Mouse (Mus musculus): Measurements from ENCODE around the gene Yipf3. TPM values are rescaled to one million over a fixed set of nuclear protein-coding genes. Genes with fewer than 3 reads are reported as not detected.

Yipf3 gene
- polyA plus RNA-seq, 1 experiment from 2014 or later: 78.4 TPM

- Histone ChIP-seq H3K4me2 (ENCODE audit: low read depth, low read length) (no peak overlapping the region), H3K9ac (ENCODE audit: low read length) (no peak overlapping the region), H3K4me1 (ENCODE audit: control insufficient read depth, insufficient read depth, low read length) (peaks cover 3% of the 10 kb centered on the region; the same call in 1 of the 2 replicates), H3K27me3 (ENCODE audit: control insufficient read depth, insufficient read depth, low read length) (0 out of 2 replicates have a peak, but pooled peaks cover 2% of the 10 kb centered on the region), H3K4me3 (ENCODE audit: low read length) (no peak overlapping the region), H3K36me3 (ENCODE audit: control insufficient read depth, insufficient read depth) (peaks cover 46% of the 10 kb centered on the region), H3K27ac (ENCODE audit: low read length) (no peak overlapping the region), H3K9me3 (replicated peaks; ENCODE audit: control insufficient read depth, low read length) (no peaks in the 10 kb centered on the region)
- no peak for ATAC-seq (replicated peaks; ENCODE audit: extremely low read depth, insufficient read depth, low FRiP score)
- 86% methylated on average over 6 of the region's 6 CpGs for WGBS
Observed at GRCm38 (mm10) chr17:46237079-46237478, 10.8 kb upstream of the Yipf3 start.

- 64% methylated on average over 5 of the region's 5 CpGs for WGBS
- H3K9ac ChIP-seq (ENCODE audit: low read length): no peak overlapping the region
- H3K9me3 ChIP-seq (replicated peaks; ENCODE audit: control insufficient read depth, low read length): no peaks in the 10 kb centered on the region
- 0 out of 2 replicates have a peak, but pooled peaks cover 2% of the 10 kb centered on the region for H3K27me3 ChIP-seq (ENCODE audit: control insufficient read depth, insufficient read depth, low read length)
- H3K4me1 ChIP-seq (ENCODE audit: control insufficient read depth, insufficient read depth, low read length): peaks cover 3% of the 10 kb centered on the region; the same call in 1 of the 2 replicates
- H3K4me3 ChIP-seq (ENCODE audit: low read length): no peak overlapping the region
- peaks cover 50% of the 10 kb centered on the region for H3K36me3 ChIP-seq (ENCODE audit: control insufficient read depth, insufficient read depth)
- H3K27ac ChIP-seq (ENCODE audit: low read length): no peak overlapping the region
- H3K4me2 ChIP-seq (ENCODE audit: low read depth, low read length): no peak overlapping the region
- no peak for ATAC-seq (replicated peaks; ENCODE audit: extremely low read depth, insufficient read depth, low FRiP score)
Observed at GRCm38 (mm10) chr17:46237480-46237879, 10.4 kb upstream of the Yipf3 start.

- no peak overlapping the region for H3K4me2 ChIP-seq (ENCODE audit: low read depth, low read length)
- no peaks in the 10 kb centered on the region for H3K9me3 ChIP-seq (replicated peaks; ENCODE audit: control insufficient read depth, low read length)
- peaks cover 54% of the 10 kb centered on the region for H3K36me3 ChIP-seq (ENCODE audit: control insufficient read depth, insufficient read depth)
- WGBS: 45% methylated on average over 15 of the region's 15 CpGs
- 0 out of 2 replicates have a peak overlapping the region, but pooled peaks have one; percentile 21 for H3K27ac ChIP-seq (ENCODE audit: low read length)
- H3K4me1 ChIP-seq (ENCODE audit: control insufficient read depth, insufficient read depth, low read length): peaks cover 3% of the 10 kb centered on the region; the same call in 1 of the 2 replicates
- H3K27me3 ChIP-seq (ENCODE audit: control insufficient read depth, insufficient read depth, low read length): 0 out of 2 replicates have a peak, but pooled peaks cover 2% of the 10 kb centered on the region
- H3K4me3 ChIP-seq (ENCODE audit: low read length): no peak overlapping the region
- peak; percentile 68 for ATAC-seq (replicated peaks; ENCODE audit: extremely low read depth, insufficient read depth, low FRiP score)
- no peak overlapping the region for H3K9ac ChIP-seq (ENCODE audit: low read length)
Observed at GRCm38 (mm10) chr17:46239516-46240114, 8.3 kb upstream of the Yipf3 start.

- 60% methylated on average over 11 of the region's 11 CpGs for WGBS
- no peak for ATAC-seq (replicated peaks; ENCODE audit: extremely low read depth, insufficient read depth, low FRiP score)
Observed at GRCm38 (mm10) chr17:46241471-46241870, 6.4 kb upstream of the Yipf3 start.

GRCm38 (mm10) chr17:46242274-46242673, 5.6 kb upstream of the Yipf3 start:
- Histone ChIP-seq H3K4me1 (ENCODE audit: control insufficient read depth, insufficient read depth, low read length) (peaks cover 11% of the 10 kb centered on the region), H3K9me3 (replicated peaks; ENCODE audit: control insufficient read depth, low read length) (no peaks in the 10 kb centered on the region), H3K27me3 (ENCODE audit: control insufficient read depth, insufficient read depth, low read length) (no peaks in the 10 kb centered on the region), H3K4me2 (ENCODE audit: low read depth, low read length) (no peak overlapping the region), H3K9ac (ENCODE audit: low read length) (no peak overlapping the region), H3K27ac (ENCODE audit: low read length) (no peak overlapping the region), H3K36me3 (ENCODE audit: control insufficient read depth, insufficient read depth) (peaks cover 52% of the 10 kb centered on the region), H3K4me3 (ENCODE audit: low read length) (no peak overlapping the region)
- 84% methylated on average over 13 of the region's 13 CpGs for WGBS
- no peak for ATAC-seq (replicated peaks; ENCODE audit: extremely low read depth, insufficient read depth, low FRiP score)

More at GRCm38 (mm10) chr17:46241471-46241870, 6.4 kb upstream of the Yipf3 start:
- Histone ChIP-seq H3K27ac (ENCODE audit: low read length) (no peak overlapping the region), H3K36me3 (ENCODE audit: control insufficient read depth, insufficient read depth) (peaks cover 58% of the 10 kb centered on the region), H3K9me3 (replicated peaks; ENCODE audit: control insufficient read depth, low read length) (no peaks in the 10 kb centered on the region), H3K4me1 (ENCODE audit: control insufficient read depth, insufficient read depth, low read length) (peaks cover 3% of the 10 kb centered on the region; the same call in 1 of the 2 replicates), H3K4me3 (ENCODE audit: low read length) (no peak overlapping the region), H3K9ac (ENCODE audit: low read length) (no peak overlapping the region), H3K4me2 (ENCODE audit: low read depth, low read length) (no peak overlapping the region), H3K27me3 (ENCODE audit: control insufficient read depth, insufficient read depth, low read length) (0 out of 2 replicates have a peak, but pooled peaks cover under 1% of the 10 kb centered on the region)

- 85% methylated on average over 4 of the region's 4 CpGs for WGBS
- Histone ChIP-seq H3K9ac (ENCODE audit: low read length) (no peak overlapping the region), H3K4me3 (ENCODE audit: low read length) (no peak overlapping the region), H3K9me3 (replicated peaks; ENCODE audit: control insufficient read depth, low read length) (no peaks in the 10 kb centered on the region), H3K4me2 (ENCODE audit: low read depth, low read length) (no peak overlapping the region), H3K27ac (ENCODE audit: low read length) (no peak overlapping the region), H3K36me3 (ENCODE audit: control insufficient read depth, insufficient read depth) (peaks cover 48% of the 10 kb centered on the region), H3K27me3 (ENCODE audit: control insufficient read depth, insufficient read depth, low read length) (no peaks in the 10 kb centered on the region), H3K4me1 (ENCODE audit: control insufficient read depth, insufficient read depth, low read length) (peaks cover 12% of the 10 kb centered on the region)
- no peak for ATAC-seq (replicated peaks; ENCODE audit: extremely low read depth, insufficient read depth, low FRiP score)
Observed at GRCm38 (mm10) chr17:46242993-46243392, 4.9 kb upstream of the Yipf3 start.

GRCm38 (mm10) chr17:46243624-46244023, 4.3 kb upstream of the Yipf3 start:
- peaks cover 48% of the 10 kb centered on the region for H3K36me3 ChIP-seq (ENCODE audit: control insufficient read depth, insufficient read depth)
- WGBS: 87% methylated on average over 2 of the region's 2 CpGs
- no peak overlapping the region for H3K9ac ChIP-seq (ENCODE audit: low read length)
- peaks cover 13% of the 10 kb centered on the region for H3K4me1 ChIP-seq (ENCODE audit: control insufficient read depth, insufficient read depth, low read length)
- H3K4me3 ChIP-seq (ENCODE audit: low read length): no peak overlapping the region
- no peak overlapping the region for H3K27ac ChIP-seq (ENCODE audit: low read length)
- no peak for ATAC-seq (replicated peaks; ENCODE audit: extremely low read depth, insufficient read depth, low FRiP score)
- H3K4me2 ChIP-seq (ENCODE audit: low read depth, low read length): no peak overlapping the region
- no peaks in the 10 kb centered on the region for H3K9me3 ChIP-seq (replicated peaks; ENCODE audit: control insufficient read depth, low read length)
- H3K27me3 ChIP-seq (ENCODE audit: control insufficient read depth, insufficient read depth, low read length): no peaks in the 10 kb centered on the region

- no peak for ATAC-seq (replicated peaks; ENCODE audit: extremely low read depth, insufficient read depth, low FRiP score)
- Histone ChIP-seq H3K4me3 (ENCODE audit: low read length) (no peak overlapping the region), H3K4me1 (ENCODE audit: control insufficient read depth, insufficient read depth, low read length) (peaks cover 20% of the 10 kb centered on the region), H3K36me3 (ENCODE audit: control insufficient read depth, insufficient read depth) (peaks cover 45% of the 10 kb centered on the region), H3K4me2 (ENCODE audit: low read depth, low read length) (no peak overlapping the region), H3K9ac (ENCODE audit: low read length) (no peak overlapping the region), H3K27ac (ENCODE audit: low read length) (no peak overlapping the region), H3K9me3 (replicated peaks; ENCODE audit: control insufficient read depth, low read length) (no peaks in the 10 kb centered on the region), H3K27me3 (ENCODE audit: control insufficient read depth, insufficient read depth, low read length) (no peaks in the 10 kb centered on the region)
- 67% methylated on average over 10 of the region's 10 CpGs for WGBS
Observed at GRCm38 (mm10) chr17:46244579-46244978, 3.3 kb upstream of the Yipf3 start.

- under 1% methylated on average over 37 of the region's 37 CpGs for whole genome bisulfite sequencing
Observed at GRCm38 (mm10) chr17:46248189-46248522, 276 bp downstream of the Yipf3 start.

More at GRCm38 (mm10) chr17:46248189-46248522, 276 bp downstream of the Yipf3 start:
- no peaks in the 10 kb centered on the region for H3K27me3 ChIP-seq (ENCODE audit: control insufficient read depth, insufficient read depth, low read length)
- no peaks in the 10 kb centered on the region for H3K9me3 ChIP-seq (replicated peaks; ENCODE audit: control insufficient read depth, low read length)
- peak overlapping the region; percentile 72 for H3K27ac ChIP-seq (ENCODE audit: low read length)
- peak; percentile 35; the same call in 1 of the 2 replicates for ATAC-seq (replicated peaks; ENCODE audit: extremely low read depth, insufficient read depth, low FRiP score)
- peak overlapping the region; percentile 90 for H3K9ac ChIP-seq (ENCODE audit: low read length)
- peaks cover 21% of the 10 kb centered on the region for H3K4me1 ChIP-seq (ENCODE audit: control insufficient read depth, insufficient read depth, low read length)
- H3K4me3 ChIP-seq (ENCODE audit: low read length): peak overlapping the region; percentile 85
- peaks cover 49% of the 10 kb centered on the region for H3K36me3 ChIP-seq (ENCODE audit: control insufficient read depth, insufficient read depth)
- peak overlapping the region; percentile 94 for H3K4me2 ChIP-seq (ENCODE audit: low read depth, low read length)

Data from heart, embryonic 16.5 days (tissue).